Comparison of ENCODE assay signal across 8 mouse cellular contexts in the genomic region with DNA sequence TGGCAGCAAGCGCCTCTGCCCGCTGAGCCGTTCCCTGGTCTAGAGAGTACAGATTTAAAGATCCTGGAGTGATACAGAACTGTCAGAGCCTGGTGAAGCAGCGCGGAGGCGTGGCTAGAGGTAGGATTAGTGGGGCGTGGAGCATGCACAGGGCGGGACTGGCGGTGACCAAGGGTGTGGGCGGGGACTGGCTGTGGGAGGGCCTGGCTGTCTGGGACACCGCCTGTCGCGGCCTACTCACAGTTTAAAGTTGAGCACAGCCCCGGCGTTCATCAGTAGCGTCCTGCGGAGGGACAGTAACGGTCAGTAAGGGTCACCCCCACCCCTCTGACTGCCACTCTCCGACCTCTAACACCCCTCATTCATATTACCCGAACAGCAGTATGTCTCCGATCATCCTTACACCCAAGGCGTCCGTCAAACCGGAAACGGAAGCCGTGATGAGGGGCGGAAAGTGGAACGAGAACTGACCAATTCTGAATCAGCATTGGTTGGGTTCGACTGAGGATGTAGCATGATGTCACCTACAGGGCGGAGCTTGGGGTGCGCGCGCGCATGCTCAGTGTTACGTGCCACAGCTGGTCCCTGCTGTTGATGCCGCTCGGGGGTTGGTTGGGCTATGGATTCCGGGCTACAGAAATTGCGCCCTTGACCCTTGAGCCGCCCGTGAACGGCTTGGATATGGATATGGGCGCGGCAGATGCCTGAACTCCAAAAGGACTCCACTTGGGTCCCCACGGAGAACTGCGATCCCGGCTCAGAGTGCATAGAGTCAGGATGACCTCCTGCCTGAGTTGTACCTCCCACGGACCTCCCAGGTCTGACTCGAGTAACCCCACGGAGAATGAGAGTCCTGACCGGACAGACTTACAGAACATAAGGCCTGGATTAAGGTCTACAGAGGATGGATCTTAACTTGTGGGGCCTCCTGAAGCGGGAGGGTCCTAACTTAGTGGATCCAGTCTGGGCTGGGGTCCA. TPM values are rescaled to one million over a fixed set of nuclear protein-coding genes. Genes with fewer than 3 reads are reported as not detected.
DNase-seq lines count a peak whose midpoint lies in the region; ATAC-seq and TF ChIP-seq lines count a peak whose summit lies in the region.

TSS of gene Smim7 (minus strand) at position 456 of the 978 bp plus-strand sequence.

- H3K27me3 ChIP-seq in kidney, embryonic 14.5 days (ENCODE audit: control insufficient read depth, insufficient read depth, low read length), result no peaks in the 10 kb centered on the region
- H3K27me3 ChIP-seq in limb, embryonic 15.5 days, result no peaks in the 10 kb centered on the region

- H3K4me3 ChIP-seq in bone marrow macrophage, adult 2 months (ENCODE audit: insufficient read depth, low read length), result peak within 1 kb of the TSS; percentile 79
- peak within 1 kb of the TSS; percentile 87 for H3K4me3 ChIP-seq in embryonic fibroblast, embryonic 13.5 days (ENCODE audit: insufficient read depth, low read length)
- H3K4me3 ChIP-seq in kidney, embryonic 14.5 days (ENCODE audit: low read length), result peak within 1 kb of the TSS; percentile 56
- H3K4me3 ChIP-seq in limb, embryonic 15.5 days, result peak within 1 kb of the TSS; percentile 69

- WGBS in kidney, embryonic 14.5 days, result under 1% methylated on average over 52 of the region's 52 CpGs
- under 1% methylated on average over 52 of the region's 52 CpGs for WGBS in limb, embryonic 15.5 days

- H3K27ac ChIP-seq in bone marrow macrophage, adult 2 months (ENCODE audit: insufficient read depth, low read depth, low read length), result peak within 1 kb of the TSS; percentile 81
- H3K27ac ChIP-seq in embryonic fibroblast, embryonic 13.5 days (ENCODE audit: insufficient read depth, low read length), result peak within 1 kb of the TSS; percentile 85
- H3K27ac ChIP-seq in kidney, embryonic 14.5 days (ENCODE audit: low read depth, low read length), result peak within 1 kb of the TSS; percentile 90
- H3K27ac ChIP-seq in limb, embryonic 15.5 days, result peak within 1 kb of the TSS; percentile 97

- peak; percentile 100 for DNase-seq in A20 (ENCODE audit: low read depth, low spot score)
- peak; percentile 99 to 100 for DNase-seq in heart, adult 9 months (ENCODE audit: low spot score in 2 of 2)
- peak; percentile 97 to 98 for DNase-seq in monocyte, adult 2 months (ENCODE audit: low read depth in 1 of 2, low spot score in 2 of 2)
- peak; percentile 97 to 98 for DNase-seq in spleen, postnatal 36 days (ENCODE audit: low spot score in 2 of 2)

- H3K36me3 ChIP-seq in kidney, embryonic 14.5 days (ENCODE audit: control insufficient read depth, insufficient read depth, low read length), result peaks cover 34% of the 10 kb centered on the region
- H3K36me3 ChIP-seq in limb, embryonic 15.5 days, result peaks cover 37% of the 10 kb centered on the region

- ATAC-seq in kidney, embryonic 14.5 days (ENCODE audit: low FRiP score, low TSS enrichment), result peak; percentile 97
- peak; percentile 98 for ATAC-seq in limb, embryonic 15.5 days (ENCODE audit: insufficient number of reproducible peaks, low FRiP score, low TSS enrichment, low read depth)

- H3K4me2 ChIP-seq in kidney, embryonic 14.5 days (replicated peaks; ENCODE audit: low read depth, low read length), result peak within 1 kb of the TSS; percentile 94
- peak within 1 kb of the TSS; percentile 90 for H3K4me2 ChIP-seq in limb, embryonic 15.5 days

- peak within 1 kb of the TSS; percentile 62 for H3K9ac ChIP-seq in kidney, embryonic 14.5 days (ENCODE audit: low read depth, low read length)
- H3K9ac ChIP-seq in limb, embryonic 15.5 days, result peak within 1 kb of the TSS; percentile 57

- H3K9me3 ChIP-seq in kidney, embryonic 14.5 days (ENCODE audit: control insufficient read depth, low read length), result no peaks in the 10 kb centered on the region
- H3K9me3 ChIP-seq in limb, embryonic 15.5 days, result no peaks in the 10 kb centered on the region

- 0 out of 2 replicates have a peak, but pooled peaks have one; percentile 2 for TF ChIP-seq POLR2A in bone marrow macrophage, adult 2 months (IDR thresholded peaks at IDR 0.05; ENCODE audit: borderline replicate concordance, low read depth, low read length)
- peak; percentile 91 for TF ChIP-seq POLR2A in embryonic fibroblast, embryonic 13.5 days (IDR thresholded peaks at IDR 0.05; ENCODE audit: low read depth, low read length)

- peaks cover 8% of the 10 kb centered on the region for H3K4me1 ChIP-seq in bone marrow macrophage, adult 2 months (ENCODE audit: control insufficient read depth, insufficient read depth, low read length)
- H3K4me1 ChIP-seq in embryonic fibroblast, embryonic 13.5 days (ENCODE audit: control insufficient read depth, insufficient read depth, low read length), result peaks cover 6% of the 10 kb centered on the region; the same call in 1 of the 2 replicates
- peaks cover 19% of the 10 kb centered on the region for H3K4me1 ChIP-seq in kidney, embryonic 14.5 days (ENCODE audit: control insufficient read depth, insufficient read depth, low read length)
- peaks cover 20% of the 10 kb centered on the region for H3K4me1 ChIP-seq in limb, embryonic 15.5 days

- no peak for TF ChIP-seq CTCF in bone marrow macrophage, adult 2 months (IDR thresholded peaks at IDR 0.05; ENCODE audit: low read depth, low read length)
- no peak for TF ChIP-seq CTCF in embryonic fibroblast, embryonic 13.5 days (IDR thresholded peaks at IDR 0.05; ENCODE audit: borderline replicate concordance, insufficient read depth, low read length)

RNA-seq across cellular contexts. Expression of gene Smim7, which starts in this region (rescaled TPM):
- 68.6 and 71.9 TPM in 2 replicates for polyA plus RNA-seq in bone marrow macrophage, adult 2 months (2012; ENCODE audit: insufficient read depth, insufficient read length, missing spikeins)
- 68.9 and 104 TPM in 2 replicates for polyA plus RNA-seq in embryonic fibroblast, embryonic 13.5 days (2011; ENCODE audit: insufficient read length, low read depth, missing spikeins)
- polyA plus RNA-seq in kidney, embryonic 14.5 days (2014; fragmentation: Nextera tagmentation; extraction: Ambion mirVana), result 129 and 142 TPM in 2 replicates
- 113 and 118 TPM in 2 replicates for polyA plus RNA-seq in limb, embryonic 15.5 days (2015; fragmentation: Nextera tagmentation; extraction: Ambion mirVana)

Comparison
In these comparisons a context has a peak if more than half of its experiments do, and no peak if none do; other contexts are left out.
1. Peak in every context shown above with its lines: DNase-seq, ATAC-seq, H3K4me3 ChIP-seq and H3K27ac ChIP-seq.